Mouse (Mus musculus) kidney, postnatal 10 days (tissue): ENCODE data around the gene Gm17545.

Experiments
- DNase-seq: peaks from one replicate; pipeline ENCODE4 v3.0.0; 2021; ENCODE audit warnings: mixed read lengths

The Gm17545 gene

GRCm38 (mm10) chr9:22447213-22447612, 6.9 kb upstream of the Gm17545 start:
- no peak for DNase-seq

GRCm38 (mm10) chr9:22448420-22448819, 5.7 kb upstream of the Gm17545 start:
- no peak for DNase-seq

- DNase-seq, result no peak
Observed at GRCm38 (mm10) chr9:22449209-22449608, 4.9 kb upstream of the Gm17545 start.

- DNase-seq, result no peak
Observed at GRCm38 (mm10) chr9:22452697-22453096, 1.4 kb upstream of the Gm17545 start.

- no peak for DNase-seq
Observed at GRCm38 (mm10) chr9:22453501-22453924, 577 bp upstream of the Gm17545 start.

- no peak for DNase-seq
Observed at GRCm38 (mm10) chr9:22455041-22455440, 951 bp downstream of the Gm17545 start.

GRCm38 (mm10) chr9:22457142-22457835, 3.2 kb downstream of the Gm17545 start:
- DNase-seq, result no peak

- DNase-seq, result no peak
Observed at GRCm38 (mm10) chr9:22461946-22462345, 7.9 kb downstream of the Gm17545 start.

- no peak for DNase-seq
Observed at GRCm38 (mm10) chr9:22466212-22466611, 12.1 kb downstream of the Gm17545 start.

- DNase-seq, result peak; percentile 68
Observed at GRCm38 (mm10) chr9:22467371-22468169, 13.5 kb downstream of the Gm17545 start.

- DNase-seq, result peak; percentile 84
Observed at GRCm38 (mm10) chr9:22468170-22468898, 14.2 kb downstream of the Gm17545 start.

GRCm38 (mm10) chr9:22468899-22469259, 14.8 kb downstream of the Gm17545 start:
- no peak for DNase-seq

- DNase-seq, result no peak
Observed at GRCm38 (mm10) chr9:22469643-22470042, 15.6 kb downstream of the Gm17545 start, which contains the start of gene Rp9. Gene Rp9, minus strand, starts transcription at chr9:22469743.

GRCm38 (mm10) chr9:22475424-22475868, 21.4 kb downstream of the Gm17545 start, which contains the start of gene Bbs9:
Gene Bbs9, plus strand, starts transcription at chr9:22475715.
- DNase-seq, result peak; percentile 94

GRCm38 (mm10) chr9:22476265-22476664, 22.2 kb downstream of the Gm17545 start:
- peak; percentile 34 for DNase-seq

- DNase-seq, result no peak
Observed at GRCm38 (mm10) chr9:22478946-22479345, 24.9 kb downstream of the Gm17545 start.

- no peak for DNase-seq
Observed at GRCm38 (mm10) chr9:22483866-22484561, 29.9 kb downstream of the Gm17545 start.

GRCm38 (mm10) chr9:22484562-22485308, 30.6 kb downstream of the Gm17545 start:
- no peak for DNase-seq

GRCm38 (mm10) chr9:22486211-22486610, 32.1 kb downstream of the Gm17545 start:
- no peak for DNase-seq

- DNase-seq, result no peak
Observed at GRCm38 (mm10) chr9:22488963-22489362, 34.9 kb downstream of the Gm17545 start.

GRCm38 (mm10) chr9:22494203-22494807, 40.2 kb downstream of the Gm17545 start:
- no peak for DNase-seq
